Mouse (Mus musculus) left cerebral cortex, postnatal 14 days (tissue): ENCODE results near the gene St6galnac3. TPM values are rescaled to one million over a fixed set of nuclear protein-coding genes. Genes with fewer than 3 reads are reported as not detected.
A peak's percentile ranks its signal among the peaks of the same experiment; 100 is the strongest.

Experiments
- DNase-seq, 2 experiments: peaks; one replicate each; pipeline ENCODE4 v3.0.0; 2021 to 2022; ENCODE audit warnings: low spot score in 2 of 2, mixed read lengths in 1 of 2
- intact Hi-C: fragments of 180-260 bp; cut with DNase I; formaldehyde crosslinking; loops from one replicate; pipeline ENCODE4 v1.15.1; 2025
- total RNA-seq, 2 experiments: library from RNA; stranded (reverse); gene quantifications; 2 replicates each; pipeline ENCODE4 v1.2.3; 2021

Gene St6galnac3
- total RNA-seq, 2 experiments from 2014 or later: 10.8 to 12.1 TPM

- intact Hi-C loops: no loop called here
- peak in 1 of 2 experiments; percentile 14 for DNase-seq
Observed at GRCm38 (mm10) chr3:153353313-153354103, 371.5 kb downstream of the St6galnac3 start.

- DNase-seq: no peak
- intact Hi-C loops: loop anchor here (10.0 kb wide), 1 partner anchor 305 kb away; no protein-coding TSS in a partner anchor
Observed at GRCm38 (mm10) chr3:153349981-153350380, 375.0 kb downstream of the St6galnac3 start.

- intact Hi-C loops: loop anchor here (10.0 kb wide), 1 partner anchor 306 kb away; no protein-coding TSS in a partner anchor
- no peak for DNase-seq
Observed at GRCm38 (mm10) chr3:153348797-153349465, 376.0 kb downstream of the St6galnac3 start.

GRCm38 (mm10) chr3:153344979-153345378, 380.0 kb downstream of the St6galnac3 start:
- intact Hi-C loops: loop anchor here (10.0 kb wide), 1 partner anchor 310 kb away; no protein-coding TSS in a partner anchor

GRCm38 (mm10) chr3:153339940-153340339, 385.0 kb downstream of the St6galnac3 start:
- no peak for DNase-seq
- intact Hi-C loops: loop anchor here (10.0 kb wide), 1 partner anchor 315 kb away; no protein-coding TSS in a partner anchor

More at GRCm38 (mm10) chr3:153344979-153345378, 380.0 kb downstream of the St6galnac3 start:
- no peak for DNase-seq

GRCm38 (mm10) chr3:153339091-153339490, 385.9 kb downstream of the St6galnac3 start:
- intact Hi-C loops: no loop called here
- DNase-seq: peak; percentile 25 to 61

- no peak for DNase-seq
- intact Hi-C loops: no loop called here
Observed at GRCm38 (mm10) chr3:153337779-153338178, 387.2 kb downstream of the St6galnac3 start.

- no peak for DNase-seq
- intact Hi-C loops: no loop called here
Observed at GRCm38 (mm10) chr3:153337221-153337620, 387.8 kb downstream of the St6galnac3 start.

- intact Hi-C loops: no loop called here
- DNase-seq: no peak
Observed at GRCm38 (mm10) chr3:153334152-153334825, 390.7 kb downstream of the St6galnac3 start.

- intact Hi-C loops: no loop called here
- peak in 1 of 2 experiments; percentile 29 for DNase-seq
Observed at GRCm38 (mm10) chr3:153324307-153324706, 400.7 kb downstream of the St6galnac3 start.

- no peak for DNase-seq
- intact Hi-C loops: no loop called here
Observed at GRCm38 (mm10) chr3:153323446-153323845, 401.5 kb downstream of the St6galnac3 start.

- intact Hi-C loops: no loop called here
- DNase-seq: no peak
Observed at GRCm38 (mm10) chr3:153313583-153313982, 411.4 kb downstream of the St6galnac3 start.

- intact Hi-C loops: no loop called here
- DNase-seq: no peak
Observed at GRCm38 (mm10) chr3:153313167-153313566, 411.8 kb downstream of the St6galnac3 start.

GRCm38 (mm10) chr3:153312006-153312405, 413.0 kb downstream of the St6galnac3 start:
- DNase-seq: no peak
- intact Hi-C loops: no loop called here

GRCm38 (mm10) chr3:153308379-153308778, 416.6 kb downstream of the St6galnac3 start:
- intact Hi-C loops: no loop called here
- no peak for DNase-seq

- DNase-seq: no peak
- intact Hi-C loops: no loop called here
Observed at GRCm38 (mm10) chr3:153305153-153305552, 419.8 kb downstream of the St6galnac3 start.

- intact Hi-C loops: no loop called here
- peak in 1 of 2 experiments; percentile 24 for DNase-seq
Observed at GRCm38 (mm10) chr3:153302376-153302775, 422.6 kb downstream of the St6galnac3 start.

- DNase-seq: peak; percentile 58 to 61
Observed at GRCm38 (mm10) chr3:153296375-153297068, 428.5 kb downstream of the St6galnac3 start.

GRCm38 (mm10) chr3:153292853-153293252, 432.1 kb downstream of the St6galnac3 start:
- intact Hi-C loops: no loop called here
- DNase-seq: no peak

More at GRCm38 (mm10) chr3:153296375-153297068, 428.5 kb downstream of the St6galnac3 start:
- intact Hi-C loops: no loop called here
